Mouse (Mus musculus): ENCODE results near the gene Vps45.
"Not testable (repeated sequence)": the region's sequence is repeated elsewhere in the genome, so short reads cannot be mapped to it uniquely, and the experiment has no call there.

Gene Vps45

GRCm38 (mm10) chr3:95996451-95997073 lies 61.7 kb downstream of the Vps45 start:
- no peak for DNase-seq (ENCODE audit: low read depth, low spot score)

GRCm38 (mm10) chr3:95995802-95996428 lies 62.4 kb downstream of the Vps45 start, which contains the start of gene Plekho1:
Gene Plekho1 (minus strand): TSS chr3:95996001.
- peak; percentile 66 for DNase-seq (ENCODE audit: low read depth, low spot score)

- DNase-seq (ENCODE audit: low read depth, low spot score), result peak; percentile 45
Measured at GRCm38 (mm10) chr3:95994975-95995801, 63.1 kb downstream of the Vps45 start.

- DNase-seq (ENCODE audit: low read depth, low spot score), result no peak
Measured at GRCm38 (mm10) chr3:95994381-95994846, 63.9 kb downstream of the Vps45 start.

- DNase-seq (ENCODE audit: low read depth, low spot score), result no peak
Measured at GRCm38 (mm10) chr3:95993881-95994280, 64.4 kb downstream of the Vps45 start.

- no peak for DNase-seq (ENCODE audit: low read depth, low spot score)
Measured at GRCm38 (mm10) chr3:95992990-95993603, 65.2 kb downstream of the Vps45 start.

- no peak for DNase-seq (ENCODE audit: low read depth, low spot score)
Measured at GRCm38 (mm10) chr3:95990413-95990941, 67.8 kb downstream of the Vps45 start.

- no peak for DNase-seq (ENCODE audit: low read depth, low spot score)
Measured at GRCm38 (mm10) chr3:95988969-95989368, 69.3 kb downstream of the Vps45 start.

GRCm38 (mm10) chr3:95988138-95988537 lies 70.1 kb downstream of the Vps45 start:
- no peak for DNase-seq (ENCODE audit: low read depth, low spot score)

GRCm38 (mm10) chr3:95987386-95988110 lies 70.7 kb downstream of the Vps45 start:
- DNase-seq (ENCODE audit: low read depth, low spot score), result peak; percentile 36

GRCm38 (mm10) chr3:95986984-95987383 lies 71.3 kb downstream of the Vps45 start:
- DNase-seq (ENCODE audit: low read depth, low spot score), result peak; percentile 66

GRCm38 (mm10) chr3:95986001-95986622 lies 72.2 kb downstream of the Vps45 start:
- peak; percentile 79 for DNase-seq (ENCODE audit: low read depth, low spot score)

- no peak for DNase-seq (ENCODE audit: low read depth, low spot score)
Measured at GRCm38 (mm10) chr3:95985209-95986000, 72.9 kb downstream of the Vps45 start.

- no peak for DNase-seq (ENCODE audit: low read depth, low spot score)
Measured at GRCm38 (mm10) chr3:95982129-95982528, 76.1 kb downstream of the Vps45 start.

GRCm38 (mm10) chr3:95980276-95980970 lies 77.8 kb downstream of the Vps45 start:
- DNase-seq (ENCODE audit: low read depth, low spot score), result no peak

- no peak for DNase-seq (ENCODE audit: low read depth, low spot score)
Measured at GRCm38 (mm10) chr3:95978265-95978664, 80.0 kb downstream of the Vps45 start.

- DNase-seq (ENCODE audit: low read depth, low spot score), result not testable (repeated sequence)
Measured at GRCm38 (mm10) chr3:95977587-95977986, 80.7 kb downstream of the Vps45 start.

- DNase-seq (ENCODE audit: low read depth, low spot score), result no peak
Measured at GRCm38 (mm10) chr3:95977079-95977478, 81.2 kb downstream of the Vps45 start.
